Mouse (Mus musculus) lung, postnatal 36 days (tissue): Measurements from ENCODE around the gene Ncor1.
"Not testable (repeated sequence)": the region's sequence is repeated elsewhere in the genome, so short reads cannot be mapped to it uniquely, and the experiment has no call there.

Experiments used
- DNase-seq: peaks from one replicate; pipeline ENCODE4 v3.0.0; 2022; ENCODE audit warnings: mixed read lengths

The Ncor1 gene

DNA sequence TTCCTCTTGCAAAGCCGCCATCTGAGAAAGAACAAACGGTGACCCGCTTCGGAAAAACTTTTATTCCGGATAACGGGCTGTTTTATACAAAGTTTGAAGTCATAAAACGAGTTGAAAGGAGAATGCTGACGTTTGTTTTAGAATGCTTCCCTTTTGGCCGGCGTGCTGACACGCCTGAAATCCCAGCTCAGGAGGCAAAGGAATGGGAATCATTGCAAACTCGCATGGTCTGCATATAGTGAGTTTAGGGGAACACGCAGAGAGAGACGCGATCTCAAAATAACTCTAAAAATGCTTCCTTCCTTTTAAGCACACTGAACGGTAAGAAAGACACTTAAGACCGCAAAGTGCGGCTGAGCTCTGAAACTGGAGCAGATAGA lies 460 bp downstream of the Ncor1 start:
- no peak for DNase-seq

DNA sequence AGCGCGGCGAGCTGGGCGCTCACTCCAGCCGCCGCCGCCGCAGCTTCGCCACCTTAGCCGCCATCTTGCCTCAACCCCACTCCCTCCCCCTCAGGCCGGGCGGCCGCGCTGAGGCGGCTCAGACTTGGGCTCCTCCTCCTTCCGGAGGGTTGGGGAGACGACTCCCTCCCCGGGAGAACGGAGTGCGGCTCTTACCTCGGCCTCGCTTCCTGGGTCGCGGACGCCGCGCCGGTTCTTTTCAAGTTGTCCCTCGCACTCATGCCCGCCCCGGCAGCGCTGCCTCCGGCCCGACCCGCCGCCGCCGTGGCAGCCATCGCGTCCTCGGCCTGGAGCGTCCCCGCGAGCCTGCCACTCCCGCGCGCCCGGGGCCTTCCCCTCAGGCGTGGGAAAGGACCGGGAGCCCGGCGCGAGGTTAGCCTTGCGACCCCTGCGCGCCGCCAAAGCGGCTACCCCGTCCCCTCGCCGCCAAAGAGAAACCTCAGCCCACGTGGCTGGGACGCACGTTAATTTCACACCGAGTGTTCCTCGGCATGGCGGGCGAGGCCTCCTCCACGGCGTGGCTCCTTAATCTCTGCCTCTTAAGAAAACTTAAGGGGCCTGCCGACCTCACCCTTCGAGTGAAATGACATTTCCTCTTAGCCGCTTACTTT lies 975 bp downstream of the Ncor1 start:
- peak; percentile 94 for DNase-seq

DNA sequence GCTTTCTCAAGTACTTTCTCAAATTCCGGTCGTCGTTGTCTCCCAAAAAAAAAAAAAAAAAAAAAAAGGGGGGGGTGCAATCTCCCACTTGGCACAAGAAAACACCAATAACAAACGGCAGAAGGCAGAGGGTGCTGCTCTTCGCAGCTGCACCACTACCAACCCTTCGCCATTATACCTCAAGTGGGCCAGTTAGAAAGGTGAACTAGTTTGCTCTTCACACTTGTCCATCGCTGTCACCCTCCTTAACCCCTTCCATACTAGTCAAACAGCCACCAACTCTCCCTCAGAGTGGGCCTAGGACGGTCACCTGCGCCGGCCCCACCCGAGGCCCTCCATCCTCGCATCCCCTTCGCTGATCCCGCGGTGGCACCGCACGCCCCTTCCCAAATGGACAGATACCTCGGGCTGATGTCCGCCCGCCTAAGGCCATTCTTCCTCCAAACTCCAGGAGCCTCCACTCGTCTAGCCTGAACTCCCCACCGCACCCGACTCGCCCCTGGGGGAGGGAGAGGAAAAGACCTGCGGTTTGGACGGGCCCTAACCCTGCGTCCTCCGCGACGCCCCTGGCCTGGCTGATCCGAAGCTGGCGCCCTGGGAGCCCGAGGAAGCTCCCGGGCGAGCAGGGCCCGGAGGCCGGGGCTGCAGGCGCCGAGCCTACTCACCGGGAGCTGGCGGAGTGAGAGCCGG lies 1.7 kb downstream of the Ncor1 start:
- DNase-seq, result peak; percentile 53

DNA sequence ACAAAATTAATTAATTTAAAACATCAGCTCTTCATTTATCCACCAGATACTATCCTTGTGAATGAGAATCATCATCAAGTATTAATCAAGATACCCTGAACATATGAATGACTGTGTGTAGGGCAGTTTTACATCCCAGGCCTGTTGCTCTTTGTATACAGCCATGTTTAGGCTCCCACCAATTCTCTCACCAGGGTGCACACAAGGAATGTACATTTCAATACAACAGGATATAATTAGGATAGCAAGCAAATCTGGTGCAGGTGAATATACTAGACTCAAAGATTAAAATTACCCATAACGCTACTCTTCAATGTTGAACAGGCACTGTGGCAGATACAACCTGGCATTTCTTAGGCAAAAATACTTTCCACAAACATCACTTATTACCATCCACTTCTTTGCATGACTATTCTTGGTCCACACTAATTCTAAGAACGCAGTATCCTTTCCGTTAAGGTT lies 2.3 kb downstream of the Ncor1 start:
- DNase-seq, result no peak

DNA sequence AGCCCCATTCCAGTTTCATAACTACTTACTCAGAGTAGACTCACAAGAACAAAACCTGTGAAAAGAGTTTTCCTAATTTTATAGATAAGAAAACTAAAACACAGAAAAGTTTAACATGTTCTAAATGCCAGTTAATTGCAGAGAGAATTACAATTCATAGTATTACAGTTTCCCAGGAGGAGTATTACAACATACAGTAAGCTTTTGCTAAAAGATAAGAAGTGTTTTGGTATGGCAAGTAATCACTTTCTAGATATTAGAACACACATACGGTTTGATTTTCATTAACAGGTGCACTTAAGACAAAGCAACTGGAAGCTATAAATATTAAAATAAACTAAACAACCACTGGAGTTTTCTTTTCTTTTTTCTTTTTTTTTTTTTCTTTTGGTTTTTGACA lies 3.1 kb downstream of the Ncor1 start:
- no peak for DNase-seq

DNA sequence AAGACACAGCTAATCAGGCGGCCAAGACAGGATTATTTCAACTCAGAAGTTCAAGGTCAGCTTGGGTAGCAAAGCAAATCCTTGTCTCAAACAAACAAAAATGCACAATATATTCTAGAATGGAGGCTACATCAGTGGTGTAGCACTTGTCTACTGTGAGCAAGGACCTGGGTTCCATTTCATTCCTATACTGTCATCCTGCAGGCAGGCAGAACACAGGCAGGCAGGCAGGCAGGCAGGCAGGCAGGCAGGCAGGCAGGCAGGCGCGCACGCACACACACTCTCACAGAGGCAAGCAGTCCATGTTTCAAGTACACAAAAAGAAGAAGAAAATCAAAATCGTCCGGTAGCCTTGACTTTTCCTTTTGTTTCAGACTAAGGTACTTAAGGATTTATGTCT lies 9.4 kb downstream of the Ncor1 start:
- no peak for DNase-seq

DNA sequence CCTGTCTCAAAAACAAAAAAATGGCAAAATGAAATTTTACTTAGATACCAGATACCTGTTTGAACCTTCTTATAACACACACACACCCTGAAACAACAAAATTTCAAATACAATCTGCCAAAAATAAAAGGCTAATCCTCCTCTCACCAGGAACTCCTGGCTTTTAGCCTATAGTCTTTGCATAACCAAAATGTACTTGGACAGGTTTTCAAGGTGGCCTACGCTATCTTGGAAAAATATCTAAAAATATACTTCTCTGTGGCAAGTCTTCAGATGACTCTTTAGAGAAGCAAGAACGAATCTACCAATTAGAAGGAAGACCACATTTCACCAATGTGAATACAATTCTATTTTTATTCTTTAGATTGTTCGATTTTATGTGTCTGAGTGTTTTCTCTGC lies 12.5 kb downstream of the Ncor1 start:
- no peak for DNase-seq

DNA sequence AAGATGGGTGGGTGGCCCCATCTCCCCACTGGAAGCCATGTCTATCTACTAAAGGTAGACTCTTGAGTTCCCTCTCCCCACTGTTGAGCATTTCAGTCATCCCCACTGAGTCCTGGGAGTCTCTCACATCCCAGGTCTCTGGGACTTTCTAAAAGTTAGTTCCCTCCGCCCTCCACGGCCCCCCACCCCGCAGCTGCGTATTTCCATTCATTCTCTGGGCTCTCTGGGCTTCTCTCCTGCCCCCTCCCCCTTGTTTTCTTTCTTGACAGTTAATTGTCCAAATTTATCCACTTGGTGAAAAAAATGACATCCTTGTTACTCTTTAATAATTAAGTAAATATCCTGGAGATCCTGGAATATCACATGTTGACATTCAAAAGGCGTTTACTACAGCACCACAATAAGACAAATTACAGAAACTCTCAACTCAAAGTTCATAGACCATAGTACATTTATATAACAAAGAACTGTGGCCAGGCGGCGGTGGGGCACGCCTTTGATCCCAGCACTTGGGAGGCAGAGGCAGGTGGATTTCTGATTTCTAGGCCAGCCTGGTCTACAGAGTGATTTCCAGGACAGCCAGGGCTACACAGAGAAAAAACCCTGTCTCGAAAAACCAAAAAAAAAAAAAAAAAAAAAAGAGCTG lies 17.5 kb downstream of the Ncor1 start:
- no peak for DNase-seq

DNA sequence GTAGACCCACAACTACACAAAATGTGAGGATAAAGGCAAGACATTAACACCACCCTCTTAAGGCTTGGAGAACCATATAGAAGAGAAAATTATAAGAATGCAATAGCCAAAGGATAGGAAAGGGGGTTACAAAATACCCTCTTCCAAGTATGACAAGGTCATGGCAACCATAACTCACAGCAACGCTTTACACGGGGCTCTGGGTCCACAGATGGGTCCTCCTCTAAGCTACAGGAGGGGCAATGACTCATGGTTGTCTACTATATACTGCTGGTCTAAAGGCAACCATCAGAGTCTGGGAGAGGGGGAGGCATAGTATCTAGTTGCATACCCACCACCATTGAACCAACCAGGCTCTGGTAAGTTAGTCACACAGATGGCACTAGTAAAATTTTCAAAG lies 26.1 kb downstream of the Ncor1 start:
- DNase-seq, result no peak

DNA sequence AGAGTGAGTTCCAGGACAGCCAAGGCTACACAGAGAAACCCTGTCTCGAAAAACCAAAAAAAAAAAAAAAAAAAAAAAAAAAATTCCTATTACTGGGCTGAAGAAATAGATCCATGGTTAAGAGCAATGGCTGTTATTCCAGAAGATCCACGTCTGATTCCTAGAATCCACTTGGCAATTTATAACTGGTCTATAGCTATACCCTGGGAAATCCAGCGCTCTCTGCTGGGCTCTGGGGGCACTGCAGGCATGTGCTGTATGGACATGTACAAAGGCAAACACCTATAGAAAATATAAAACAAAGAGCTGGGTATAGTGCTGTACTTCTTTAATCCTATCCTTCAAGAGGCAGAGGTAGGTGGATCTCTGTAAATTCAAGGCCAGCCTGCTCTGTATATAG lies 31.2 kb downstream of the Ncor1 start:
- peak; percentile 61 for DNase-seq

DNA sequence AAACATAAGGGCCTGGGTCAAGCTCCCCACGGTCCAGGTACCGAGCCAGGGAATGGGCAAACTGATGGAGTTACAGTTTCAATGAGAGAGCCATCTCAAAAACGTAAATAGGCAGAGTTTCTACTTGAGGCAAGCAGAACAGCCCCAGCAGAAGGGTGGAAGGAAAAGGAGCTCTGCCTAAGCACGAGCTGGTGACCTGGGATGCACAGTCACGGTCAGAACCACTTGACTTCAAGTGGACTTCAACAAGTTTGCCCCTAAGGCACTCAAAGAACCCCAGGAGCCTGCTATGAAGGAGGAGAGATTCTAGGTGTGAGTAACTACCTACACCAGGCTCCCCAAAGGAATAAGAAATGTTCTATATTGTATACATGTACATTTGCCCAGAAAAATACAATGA lies 32.1 kb downstream of the Ncor1 start:
- peak; percentile 68 for DNase-seq

DNA sequence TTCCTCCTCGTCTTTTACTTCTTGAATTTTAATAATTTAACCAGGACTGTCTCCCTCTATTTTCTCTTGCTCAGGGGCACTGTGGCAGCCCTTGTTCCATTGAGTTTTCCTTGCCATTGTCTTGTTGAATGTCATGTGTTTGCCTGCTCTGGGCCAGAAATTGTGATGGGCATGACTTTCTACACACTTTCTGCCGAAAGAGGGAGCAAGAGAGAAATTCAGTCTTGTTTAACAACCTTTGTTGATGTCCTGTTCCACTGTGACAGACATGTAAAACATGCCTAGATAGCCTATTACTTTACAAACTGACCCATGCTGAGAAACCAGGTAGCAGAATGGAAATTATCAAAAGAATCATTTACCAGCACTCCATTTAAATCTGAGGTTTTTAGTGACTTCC lies 33.8 kb downstream of the Ncor1 start:
- DNase-seq, result peak; percentile 58

DNA sequence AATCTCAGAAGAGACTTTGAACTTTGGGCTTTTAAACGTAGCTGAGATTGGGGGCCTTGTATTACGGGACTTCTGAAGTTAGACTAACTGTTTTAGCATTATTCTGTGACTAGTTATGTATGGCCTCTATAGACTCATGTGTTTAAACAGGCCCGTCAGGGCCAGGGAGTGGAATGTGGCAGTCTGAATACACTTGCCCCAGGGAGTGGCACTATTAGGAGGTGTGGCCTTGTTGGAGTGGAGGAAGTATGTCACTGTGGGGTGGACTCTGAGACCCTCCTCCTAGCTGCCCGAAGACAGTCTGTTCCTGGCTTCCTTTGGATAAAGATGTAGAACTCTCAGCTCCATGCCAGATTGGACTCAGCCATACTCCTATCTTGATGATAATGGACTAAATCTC lies 43.3 kb downstream of the Ncor1 start:
- DNase-seq, result no peak

DNA sequence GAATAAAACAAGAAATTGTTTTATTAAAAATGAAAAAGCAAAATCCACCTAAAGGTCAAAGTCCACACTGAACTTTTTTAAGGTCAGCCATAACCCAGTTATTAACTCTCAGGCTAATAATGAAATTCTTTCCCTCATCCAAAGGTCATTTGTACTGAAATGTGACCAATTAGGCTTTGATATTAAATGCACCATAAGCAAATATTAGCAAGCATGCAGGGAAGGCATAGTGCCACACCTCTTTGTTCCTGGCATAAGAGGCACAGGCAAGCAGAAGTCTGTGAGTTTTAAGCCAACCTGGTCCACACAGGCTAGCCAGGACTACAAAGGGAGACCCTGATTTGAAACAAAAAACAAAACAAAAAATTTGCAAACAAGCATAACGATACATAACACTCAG lies 48.7 kb downstream of the Ncor1 start:
- no peak for DNase-seq

DNA sequence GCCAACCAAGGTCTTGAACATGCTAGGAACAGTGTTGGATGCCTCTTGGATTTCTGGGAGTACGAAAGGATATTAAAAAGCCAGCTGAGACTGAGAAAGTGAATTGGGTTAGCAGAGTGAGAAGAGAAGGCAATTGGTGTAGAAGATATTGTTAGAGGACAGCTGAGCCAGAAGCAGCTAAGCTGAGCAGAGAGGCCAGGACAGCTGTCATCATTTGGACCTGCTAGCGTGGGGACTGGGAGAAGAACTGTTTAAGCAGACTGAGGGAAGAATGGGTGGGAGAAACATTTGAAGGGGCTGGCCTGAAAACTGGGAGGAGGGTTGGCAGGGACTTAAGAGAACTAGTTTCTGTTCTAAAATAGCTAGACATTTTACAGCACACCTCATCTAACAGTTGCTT lies 49.5 kb downstream of the Ncor1 start:
- no peak for DNase-seq

DNA sequence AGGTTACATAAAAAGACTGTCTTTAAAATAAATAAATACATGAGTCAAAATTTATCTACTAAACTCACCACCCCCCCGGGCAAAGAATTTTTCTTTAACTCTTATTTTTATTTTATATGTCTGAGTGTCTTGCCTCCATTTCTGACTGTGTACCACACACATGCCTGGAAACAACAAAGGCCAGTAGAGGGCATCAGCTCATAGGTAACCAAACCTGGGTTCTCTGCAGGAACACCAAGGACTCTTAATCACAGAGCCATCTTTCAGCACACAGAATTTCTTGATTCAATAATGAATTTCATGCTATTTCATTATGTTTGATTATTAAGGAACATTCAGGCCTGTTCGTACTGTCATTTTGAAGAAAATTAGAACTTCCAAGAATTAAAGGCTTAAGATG lies 61.9 kb downstream of the Ncor1 start:
- peak; percentile 75 for DNase-seq

DNA sequence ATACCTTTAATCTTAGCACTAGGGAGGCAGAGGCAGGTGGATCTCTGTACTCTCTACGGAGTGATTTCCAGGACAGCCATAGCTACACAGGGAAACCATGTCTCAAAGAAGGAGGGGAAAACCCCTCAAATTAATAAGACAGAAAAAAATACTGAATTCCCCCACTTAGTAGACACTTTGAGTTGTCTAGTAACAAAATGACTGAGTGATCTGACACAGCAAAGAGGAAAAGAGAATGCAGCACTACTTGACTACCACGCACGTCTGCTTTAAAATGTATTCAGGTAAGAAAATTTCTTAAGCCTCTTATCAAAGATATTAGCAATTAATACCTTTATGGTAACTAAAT lies 70.0 kb downstream of the Ncor1 start:
- no peak for DNase-seq

DNA sequence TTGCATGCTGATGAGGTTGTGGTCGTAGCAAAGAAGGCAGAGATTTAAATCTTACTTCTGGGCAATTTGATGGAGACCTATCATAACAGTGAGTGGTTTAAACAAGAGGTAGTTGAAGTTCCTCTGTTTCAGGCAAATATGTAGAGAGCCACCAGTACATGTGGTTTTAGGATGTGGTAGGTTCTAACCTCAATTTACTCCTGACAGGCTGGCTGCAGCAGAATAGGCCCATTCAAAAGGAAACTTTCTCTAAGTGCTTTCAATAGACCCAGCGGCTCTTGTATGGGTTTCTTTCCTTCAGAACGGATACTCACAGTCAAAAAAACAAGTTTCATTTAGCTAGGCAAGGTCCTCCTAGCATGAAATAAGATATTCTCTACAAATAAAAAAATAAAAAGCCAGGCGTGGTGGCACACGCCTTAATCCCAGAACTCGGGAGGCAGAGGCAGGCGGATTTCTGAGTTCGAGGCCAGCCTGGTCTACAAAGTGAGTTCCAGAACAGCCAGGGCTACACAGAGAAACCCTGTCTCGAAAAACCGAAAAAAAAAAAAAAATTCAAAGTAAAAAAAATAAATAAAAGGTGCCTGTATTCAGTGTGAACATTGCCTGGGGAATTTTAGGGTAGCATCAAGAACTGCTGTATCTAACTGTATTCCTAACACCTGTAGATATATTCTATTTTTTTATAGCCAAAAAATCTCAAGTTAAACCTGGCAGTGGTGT lies 70.6 kb downstream of the Ncor1 start:
- DNase-seq, result no peak

DNA sequence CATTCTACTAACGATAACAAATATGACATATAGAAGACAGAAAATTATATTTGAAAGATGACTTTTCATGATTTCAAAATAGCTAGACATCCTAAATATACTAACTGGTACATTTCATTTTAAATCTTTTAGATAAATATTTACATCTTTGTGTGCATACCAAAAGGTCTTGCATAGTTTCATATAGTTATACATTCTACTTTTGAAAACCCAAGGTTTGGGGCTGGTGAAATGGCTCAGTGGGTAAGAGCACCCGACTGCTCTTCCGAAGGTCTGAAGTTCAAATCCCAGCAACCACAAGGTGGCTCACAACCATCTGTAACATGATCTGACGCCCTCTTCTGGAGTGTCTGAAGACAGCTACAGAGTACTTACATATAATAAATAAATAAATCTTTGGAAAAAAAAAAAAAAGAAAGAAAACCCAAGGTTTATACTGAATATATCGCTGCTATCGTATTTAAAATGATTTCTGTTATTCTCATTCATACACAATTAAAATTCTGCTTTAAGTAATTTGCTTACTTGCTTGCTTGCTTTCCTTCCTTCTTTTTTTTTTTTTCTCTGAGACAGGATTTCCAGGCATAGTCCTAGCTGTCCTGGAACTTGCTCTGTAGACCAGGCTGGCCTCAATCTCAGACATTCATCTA lies 81.0 kb downstream of the Ncor1 start:
- not testable (repeated sequence) for DNase-seq

DNA sequence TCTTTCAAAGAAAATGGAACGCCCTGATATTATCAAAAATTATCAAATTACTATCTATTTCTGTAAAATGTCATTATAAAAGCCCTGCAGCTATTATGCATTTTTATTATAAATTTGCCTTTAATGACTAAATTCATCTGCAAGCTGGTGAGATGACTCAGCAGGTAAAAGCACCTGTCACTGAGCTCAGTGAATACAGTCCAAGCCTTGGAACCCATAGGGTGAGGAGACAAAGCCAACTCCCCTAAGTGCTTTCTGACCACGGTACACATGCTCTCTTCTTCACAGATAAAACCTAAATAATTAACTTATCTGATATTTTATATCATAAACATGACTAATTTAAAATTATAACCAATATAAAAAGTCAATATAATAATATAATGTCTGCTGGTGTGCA lies 86.6 kb downstream of the Ncor1 start:
- no peak for DNase-seq

DNA sequence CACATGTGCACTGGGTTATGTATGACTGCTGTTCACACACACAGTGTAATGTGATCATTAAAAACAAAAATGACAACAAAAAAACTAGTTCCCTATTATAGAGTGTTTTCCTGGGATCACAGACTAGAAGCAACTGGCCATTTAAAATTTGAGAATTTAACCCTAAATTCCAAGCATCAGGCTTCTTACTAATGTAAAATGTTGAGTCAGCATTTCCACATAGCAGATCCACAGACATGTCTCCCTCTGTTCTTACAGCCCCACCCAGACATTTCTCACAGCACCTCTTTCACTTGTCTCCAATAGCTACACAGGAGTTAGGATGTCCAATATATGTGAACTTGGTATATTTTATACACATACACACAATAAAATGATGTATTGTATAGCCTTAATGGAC lies 88.4 kb downstream of the Ncor1 start:
- no peak for DNase-seq

DNA sequence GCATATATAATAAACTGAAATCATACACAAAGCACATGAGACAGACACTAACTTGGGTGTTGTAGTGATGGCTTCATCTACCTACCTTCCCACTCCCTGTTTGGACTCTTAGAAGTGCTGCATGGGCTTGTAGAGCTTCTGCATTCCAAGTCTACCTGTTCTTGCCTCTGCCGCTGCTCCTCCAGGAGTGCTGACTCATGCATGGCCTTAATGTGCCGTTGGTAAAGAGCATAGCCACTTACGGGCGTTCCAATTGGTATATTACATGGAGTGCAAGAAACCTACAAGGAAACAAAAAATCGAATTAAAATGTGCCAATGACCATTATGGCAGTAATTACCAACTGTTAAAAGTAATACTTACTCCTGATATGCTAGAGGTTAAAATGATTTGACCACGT lies 91.5 kb downstream of the Ncor1 start:
- DNase-seq, result no peak

DNA sequence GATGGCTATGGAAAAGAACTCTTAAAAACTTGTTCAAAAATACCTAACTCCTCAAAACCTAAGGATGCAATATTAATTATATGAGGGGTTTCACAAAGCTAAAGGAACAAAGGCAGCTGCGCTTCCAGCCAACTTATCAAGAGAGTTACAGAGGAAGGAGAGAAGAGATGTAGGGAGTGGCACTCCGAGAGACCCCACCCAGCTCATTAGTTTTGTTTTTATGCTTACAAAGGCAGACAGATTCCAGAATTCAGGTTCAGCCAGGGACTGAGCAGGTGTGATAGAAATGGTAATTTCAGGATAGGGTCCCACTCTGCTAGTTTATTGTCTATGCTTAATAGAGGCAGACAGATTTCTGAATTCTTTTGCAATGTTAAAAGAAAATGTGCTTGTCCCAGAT lies 103.1 kb downstream of the Ncor1 start:
- DNase-seq, result no peak
